Mouse (Mus musculus) lung, postnatal 0 days (tissue): ENCODE results near the gene Atp6v1e1. TPM values are rescaled to one million over a fixed set of nuclear protein-coding genes. Genes with fewer than 3 reads are reported as not detected.
"Not testable (repeated sequence)": the region's sequence is repeated elsewhere in the genome, so short reads cannot be mapped to it uniquely, and the experiment has no call there.

Experiments
- ATAC-seq: fragments of 200-750 bp; cut with Nextera tagmentation; 2 replicates; pipeline ENCODE4 v1.8.0; 2017; ENCODE audit warnings: moderate library complexity
- DNase-seq: peaks from one replicate; pipeline ENCODE4 v3.0.0-alpha.2; 2016; ENCODE audit warnings: low spot score
- H3K27ac ChIP-seq: fragments of 300-500 bp; sonication (generic); 2 replicates; pipeline ENCODE4 v1.5.1; 2014; ENCODE audit warnings: antibody characterized with exemption, mild to moderate bottlenecking, low read length, mixed read lengths
- H3K27me3 ChIP-seq: fragments of 300-500 bp; sonication (generic); replicated peaks from 2 replicates; pipeline ENCODE4 v1.6.1; 2014; ENCODE audit warnings: low read length, mixed read lengths; ENCODE audit not compliant: insufficient read depth
- H3K36me3 ChIP-seq: fragments of 300-500 bp; sonication (generic); 2 replicates; pipeline ENCODE4 v1.6.1; 2014; ENCODE audit warnings: low read length, mixed read lengths; ENCODE audit not compliant: insufficient read depth
- H3K4me1 ChIP-seq: fragments of 300-500 bp; sonication (generic); 2 replicates; pipeline ENCODE4 v1.6.1; 2014; ENCODE audit warnings: antibody characterized with exemption, low read depth, low read length, mixed read lengths; ENCODE audit not compliant: insufficient read depth
- H3K4me2 ChIP-seq: fragments of 300-500 bp; sonication (generic); replicated peaks from 2 replicates; pipeline ENCODE4 v1.6.1; 2014; ENCODE audit warnings: low read depth, mild to moderate bottlenecking, low read length, moderate library complexity, mixed read lengths
- H3K4me3 ChIP-seq: fragments of 300-500 bp; sonication (generic); 2 replicates; pipeline ENCODE4 v1.5.1; 2014; ENCODE audit warnings: low read depth, low read length
- H3K9ac ChIP-seq: fragments of 300-500 bp; sonication (generic); replicated peaks from 2 replicates; pipeline ENCODE4 v1.6.1; 2014; ENCODE audit warnings: low read depth, mild to moderate bottlenecking
- H3K9me3 ChIP-seq: fragments of 300-500 bp; sonication (generic); 2 replicates; pipeline ENCODE4 v1.6.1; 2016; ENCODE audit warnings: low read length, mixed read lengths
- CTCF ChIP-seq: IDR thresholded peaks from 2 replicates; pipeline ENCODE4 v1.5.1; 2016; ENCODE audit warnings: antibody characterized with exemption, mild to moderate bottlenecking
- EP300 ChIP-seq: IDR thresholded peaks from 2 replicates; pipeline ENCODE4 v1.6.1; 2016; ENCODE audit warnings: antibody characterized with exemption, mild to moderate bottlenecking, control low read depth
- WGBS: fragments of 180-500 bp; shearing (Covaris S2); extraction: QIAGEN DNeasy Blood & Tissue Kit; methylation state at CpG from one replicate; pipeline ENCODE4 v1.1.7; 2014; 5-methylcytosine and 5-hydroxymethylcytosine counted together
- polyA plus RNA-seq: library from polyadenylated mRNA; unstranded; fragments of >200 nt; fragmentation: Nextera tagmentation; extraction: Ambion mirVana; gene quantifications from 2 replicates; pipeline ENCODE4 v1.2.1, GENCODE M21; 2015

Atp6v1e1 gene
- polyA plus RNA-seq, 1 experiment from 2014 or later = 187 TPM

GRCm38 (mm10) chr6:120854413-120854812 is 31.8 kb upstream of the Atp6v1e1 start:
- 63% methylated on average over 10 of the region's 10 CpGs for WGBS
- no peak for ATAC-seq
- no peak overlapping the region for H3K9ac ChIP-seq
- H3K36me3 ChIP-seq = peaks cover 9% of the 10 kb centered on the region; the same call in 1 of the 2 replicates
- H3K4me1 ChIP-seq = no peaks in the 10 kb centered on the region
- no peaks in the 10 kb centered on the region for H3K27me3 ChIP-seq
- no peak overlapping the region for H3K4me2 ChIP-seq
- TF ChIP-seq CTCF = no peak
- no peak for TF ChIP-seq EP300
- no peak for DNase-seq
- H3K4me3 ChIP-seq = no peak overlapping the region
- no peaks in the 10 kb centered on the region for H3K9me3 ChIP-seq
- H3K27ac ChIP-seq = no peak overlapping the region

GRCm38 (mm10) chr6:120850720-120851119 is 28.1 kb upstream of the Atp6v1e1 start:
- not testable (repeated sequence) for H3K4me2 ChIP-seq, H3K4me1 ChIP-seq, H3K27ac ChIP-seq, DNase-seq, H3K9ac ChIP-seq, H3K27me3 ChIP-seq, H3K9me3 ChIP-seq, H3K4me3 ChIP-seq, H3K36me3 ChIP-seq, ATAC-seq

GRCm38 (mm10) chr6:120841754-120842153 is 19.2 kb upstream of the Atp6v1e1 start:
- Histone ChIP-seq H3K4me1 (no peaks in the 10 kb centered on the region), H3K27ac (no peak overlapping the region), H3K36me3 (no peaks in the 10 kb centered on the region), H3K9ac (no peak overlapping the region), H3K9me3 (no peaks in the 10 kb centered on the region), H3K4me3 (no peak overlapping the region), H3K4me2 (no peak overlapping the region), H3K27me3 (no peaks in the 10 kb centered on the region)
- TF ChIP-seq EP300 (no peak), CTCF (no peak)
- ATAC-seq = no peak
- DNase-seq = no peak
- 89% methylated on average over 5 of the region's 5 CpGs for WGBS

- no peak for ATAC-seq
- H3K4me3 ChIP-seq = no peak overlapping the region
- H3K4me1 ChIP-seq = peaks cover 2% of the 10 kb centered on the region; the same call in 1 of the 2 replicates
- H3K27ac ChIP-seq = no peak overlapping the region
- WGBS = 93% methylated on average over 7 of the region's 7 CpGs
- no peak overlapping the region for H3K4me2 ChIP-seq
- no peak overlapping the region for H3K9ac ChIP-seq
- H3K9me3 ChIP-seq = no peaks in the 10 kb centered on the region
- peak; percentile 63 for DNase-seq
- TF ChIP-seq CTCF (no peak), EP300 (no peak)
- no peaks in the 10 kb centered on the region for H3K27me3 ChIP-seq
- no peaks in the 10 kb centered on the region for H3K36me3 ChIP-seq
These were observed 17.7 kb upstream of the Atp6v1e1 start for GRCm38 (mm10) chr6:120840258-120840657.

- no peak for ATAC-seq
- H3K9ac ChIP-seq = peak overlapping the region; percentile 96
- WGBS = 43% methylated on average over 1 of the region's 1 CpGs
These were observed 14.5 kb upstream of the Atp6v1e1 start for GRCm38 (mm10) chr6:120837152-120837530.

GRCm38 (mm10) chr6:120836389-120837151 is 14.0 kb upstream of the Atp6v1e1 start:
- WGBS = 2% methylated on average over 37 of the region's 37 CpGs
- Histone ChIP-seq H3K9ac (peak overlapping the region; percentile 96), H3K4me1 (peaks cover 2% of the 10 kb centered on the region; the same call in 1 of the 2 replicates), H3K9me3 (no peaks in the 10 kb centered on the region), H3K27ac (peak overlapping the region; percentile 96), H3K36me3 (no peaks in the 10 kb centered on the region), H3K4me3 (peak overlapping the region; percentile 84), H3K27me3 (no peaks in the 10 kb centered on the region), H3K4me2 (peak overlapping the region; percentile 74)
- ATAC-seq (peak; percentile 60), DNase-seq (peak; percentile 62)
- TF ChIP-seq EP300 = no peak
- TF ChIP-seq CTCF = no peak

More at GRCm38 (mm10) chr6:120837152-120837530, 14.5 kb upstream of the Atp6v1e1 start:
- Histone ChIP-seq H3K27me3 (no peaks in the 10 kb centered on the region), H3K4me1 (peaks cover 2% of the 10 kb centered on the region; the same call in 1 of the 2 replicates), H3K4me3 (peak overlapping the region; percentile 84; the same call in 1 of the 2 replicates), H3K27ac (peak overlapping the region; percentile 96; the same call in 1 of the 2 replicates), H3K4me2 (peak overlapping the region; percentile 74), H3K36me3 (no peaks in the 10 kb centered on the region), H3K9me3 (no peaks in the 10 kb centered on the region)
- peak; percentile 54 for DNase-seq
- TF ChIP-seq EP300 = no peak
- no peak for TF ChIP-seq CTCF
